Mouse (Mus musculus) T-helper 17 cell (primary cell): Measurements from ENCODE around the gene Cyp4a32.
"Not testable (repeated sequence)": the region's sequence is repeated elsewhere in the genome, so short reads cannot be mapped to it uniquely, and the experiment has no call there.

Source experiments
- in situ Hi-C, 2 experiments: fragments of 300-600 bp; cut with MboI, MseI; formaldehyde crosslinking; loops; 1 replicate in 1 of 2; 2 replicates in 1 of 2; pipeline ENCODE4 v1.15.1; 2025; ENCODE audit warnings: high pct_unique_total_duplicates in 2 of 2

The Cyp4a32 gene

GRCm38 (mm10) chr4:115656535-115656922 is 55.8 kb downstream of the Cyp4a32 start:
- in situ Hi-C loops, result not testable (repeated sequence)

DNA sequence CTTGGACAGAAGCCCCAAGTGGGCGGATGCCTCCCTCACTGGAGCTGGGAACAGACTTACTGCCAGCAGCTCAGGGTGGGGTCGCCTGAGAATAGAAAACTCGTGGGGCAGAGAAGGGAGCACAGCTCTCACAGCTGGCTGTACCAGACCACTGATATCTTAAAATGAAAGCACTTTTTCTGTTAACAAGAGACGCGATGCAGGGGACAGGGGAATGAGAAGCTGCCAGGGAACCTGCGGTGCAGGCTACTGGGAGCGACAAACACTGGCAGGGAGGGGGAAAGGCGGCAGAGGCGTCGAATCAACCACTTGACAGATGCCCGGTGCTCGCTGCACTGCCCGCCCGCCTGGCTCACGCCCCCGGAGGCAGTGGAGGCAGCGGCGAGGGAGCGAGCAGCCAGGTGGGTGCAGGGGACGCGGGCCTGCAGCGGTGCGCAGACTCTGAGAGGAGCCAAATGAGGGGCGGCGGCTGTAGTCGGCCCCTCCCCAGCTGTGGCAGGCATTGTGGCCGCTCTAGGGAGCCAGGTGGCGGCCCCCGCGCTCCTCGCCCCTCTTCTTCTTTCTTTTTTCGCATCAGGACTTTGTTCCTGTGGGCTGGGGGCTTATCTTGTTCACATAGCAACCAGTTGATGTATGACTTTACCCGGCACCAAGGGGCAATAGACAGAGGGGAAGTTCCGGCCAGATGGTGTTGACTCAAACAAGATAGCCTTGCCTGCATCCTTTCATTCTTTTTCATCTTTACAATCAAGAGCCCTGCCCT is 56.5 kb downstream of the Cyp4a32 start:
- in situ Hi-C loops, result no loop called here

DNA sequence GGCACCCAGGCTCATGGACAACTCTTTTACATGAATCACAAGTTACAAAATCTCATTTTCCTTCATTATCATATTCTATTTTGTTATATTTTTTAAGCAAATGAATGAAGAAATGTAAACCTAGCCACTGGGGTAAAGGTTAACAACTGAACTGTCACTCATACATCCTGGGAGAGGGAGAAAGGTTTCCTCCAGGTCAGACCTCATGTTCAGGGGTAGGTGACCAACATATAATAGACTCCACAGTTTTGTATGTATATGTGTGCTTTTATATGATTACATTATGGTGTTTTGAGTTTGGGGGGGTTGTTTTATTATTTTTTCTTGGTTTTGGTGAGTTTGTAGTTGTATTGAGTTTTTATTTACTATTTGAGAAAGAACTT is 57.1 kb downstream of the Cyp4a32 start:
- in situ Hi-C loops, result no loop called here

- in situ Hi-C loops, result no loop called here
Measured at GRCm38 (mm10) chr4:115659190-115659589, 58.4 kb downstream of the Cyp4a32 start.
